13 mouse cellular contexts compared by ENCODE assay signal in the genomic region with DNA sequence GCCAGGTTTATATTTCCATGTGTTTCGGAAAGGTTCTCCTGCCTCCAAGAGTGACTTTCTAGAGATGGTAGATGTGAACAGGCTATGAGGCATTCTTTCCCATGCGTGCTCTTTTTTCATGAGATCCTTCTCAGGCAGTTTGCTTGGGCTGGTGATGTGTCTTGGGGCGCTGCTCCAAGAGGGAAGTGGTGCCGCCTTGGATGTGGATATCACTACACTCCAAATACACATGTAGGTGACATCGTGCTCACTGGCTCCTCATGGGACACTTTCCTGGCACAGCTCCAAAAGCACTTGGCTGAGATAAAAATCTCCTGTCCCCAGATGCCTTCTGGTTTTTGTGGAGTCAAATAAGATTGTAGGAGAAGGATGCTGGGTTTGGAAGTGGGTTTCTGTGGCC. TPM values are rescaled to one million over a fixed set of nuclear protein-coding genes. Genes with fewer than 3 reads are reported as not detected.
DNase-seq lines count a peak whose midpoint lies in the region; ATAC-seq and TF ChIP-seq lines count a peak whose summit lies in the region.
"Had no signal": no experiment of that assay in that cellular context is flagged by ENCODE, and none has a peak within 500 bp of the region (broad histone marks: within the 10 kb centered on the region; RNA-seq: fewer than 3 reads in every experiment).

No protein-coding gene starts in this region.

- no peak overlapping the region for H3K27ac ChIP-seq in hindbrain, postnatal 0 days
- no peak overlapping the region for H3K27ac ChIP-seq in hindbrain, embryonic 14.5 days
- no peak overlapping the region for H3K27ac ChIP-seq in hindbrain, embryonic 13.5 days
- H3K27ac ChIP-seq: liver, embryonic 15.5 days; neural tube, embryonic 13.5 days had no signal

- 61% methylated on average over 5 of the region's 5 CpGs for WGBS in hindbrain, postnatal 0 days
- WGBS in hindbrain, embryonic 14.5 days, result 70% methylated on average over 5 of the region's 5 CpGs
- 82% methylated on average over 5 of the region's 5 CpGs for WGBS in hindbrain, embryonic 13.5 days

- peak; percentile 39 for DNase-seq in hindbrain, postnatal 0 days (ENCODE audit: low spot score)
- DNase-seq in hindbrain, embryonic 14.5 days (ENCODE audit: low spot score), result no peak
- peak; percentile 25 for DNase-seq in urinary bladder, postnatal 25 days (ENCODE audit: low spot score)
- DNase-seq in urinary bladder, adult 2 months (ENCODE audit: low spot score), result no peak
- DNase-seq in heart, postnatal 10 days, result peak; percentile 37 to 45
- DNase-seq in natural killer cell, adult 2 months (ENCODE audit: low spot score in 2 of 2), result no peak
- no peak for DNase-seq in layer of hippocampus, postnatal 25 days (ENCODE audit: extremely low spot score in 1 of 2, low spot score in 1 of 2)
- DNase-seq: cerebellum, adult 2 months had no signal

- H3K9ac ChIP-seq in hindbrain, postnatal 0 days (replicated peaks; ENCODE audit: low read length), result no peak overlapping the region
- no peak overlapping the region for H3K9ac ChIP-seq in hindbrain, embryonic 14.5 days
- no peak overlapping the region for H3K9ac ChIP-seq in hindbrain, embryonic 13.5 days
- H3K9ac ChIP-seq: liver, embryonic 15.5 days; neural tube, embryonic 13.5 days had no signal

- H3K27me3 ChIP-seq in hindbrain, postnatal 0 days (ENCODE audit: insufficient read depth, low read length), result no peaks in the 10 kb centered on the region
- H3K27me3 ChIP-seq in hindbrain, embryonic 14.5 days (ENCODE audit: control insufficient read depth, insufficient read depth, low read length), result no peaks in the 10 kb centered on the region
- H3K27me3 ChIP-seq in hindbrain, embryonic 13.5 days, result no peaks in the 10 kb centered on the region
- H3K27me3 ChIP-seq: liver, embryonic 15.5 days; neural tube, embryonic 13.5 days; Patski had no signal

- no peak for TF ChIP-seq CTCF in hindbrain, postnatal 0 days (IDR thresholded peaks at IDR 0.05; ENCODE audit: low read depth)

- intact Hi-C loops in heart, postnatal 10 days (cut with DNase I), result no loop called here

- no peak overlapping the region for H3K4me2 ChIP-seq in hindbrain, postnatal 0 days (ENCODE audit: low read depth, low read length)
- no peak overlapping the region for H3K4me2 ChIP-seq in hindbrain, embryonic 14.5 days (replicated peaks)
- H3K4me2 ChIP-seq in hindbrain, embryonic 13.5 days, result no peak overlapping the region
- H3K4me2 ChIP-seq: liver, embryonic 15.5 days; neural tube, embryonic 13.5 days had no signal

- H3K9me3 ChIP-seq in hindbrain, postnatal 0 days (ENCODE audit: low read length), result no peaks in the 10 kb centered on the region
- H3K9me3 ChIP-seq in hindbrain, embryonic 14.5 days (ENCODE audit: control insufficient read depth, low read length), result no peaks in the 10 kb centered on the region
- no peaks in the 10 kb centered on the region for H3K9me3 ChIP-seq in hindbrain, embryonic 13.5 days
- H3K9me3 ChIP-seq: liver, embryonic 15.5 days; neural tube, embryonic 13.5 days had no signal

- H3K4me1 ChIP-seq in hindbrain, postnatal 0 days (ENCODE audit: insufficient read depth, low read length), result 0 out of 2 replicates have a peak, but pooled peaks cover 8% of the 10 kb centered on the region
- H3K4me1 ChIP-seq in hindbrain, embryonic 14.5 days (replicated peaks; ENCODE audit: control insufficient read depth, insufficient read depth, low read length), result no peaks in the 10 kb centered on the region
- peaks cover 5% of the 10 kb centered on the region; the same call in 1 of the 2 replicates for H3K4me1 ChIP-seq in hindbrain, embryonic 13.5 days (replicated peaks)
- H3K4me1 ChIP-seq: neural tube, embryonic 13.5 days had no signal

- ATAC-seq in hindbrain, postnatal 0 days, result no peak
- no peak for ATAC-seq in hindbrain, embryonic 14.5 days (ENCODE audit: low FRiP score)
- no peak for ATAC-seq in hindbrain, embryonic 13.5 days (ENCODE audit: low FRiP score)
- ATAC-seq: intestine, postnatal 0 days; Patski had no signal

- no peak overlapping the region for H3K4me3 ChIP-seq in hindbrain, postnatal 0 days (ENCODE audit: low read length)
- no peak overlapping the region for H3K4me3 ChIP-seq in hindbrain, embryonic 14.5 days (replicated peaks; ENCODE audit: low read length)
- H3K4me3 ChIP-seq in hindbrain, embryonic 13.5 days, result no peak overlapping the region
- H3K4me3 ChIP-seq: liver, embryonic 15.5 days; neural tube, embryonic 13.5 days had no signal

- H3K36me3 ChIP-seq in hindbrain, postnatal 0 days (ENCODE audit: insufficient read depth, low read length), result no peaks in the 10 kb centered on the region
- H3K36me3 ChIP-seq in hindbrain, embryonic 14.5 days (replicated peaks; ENCODE audit: control insufficient read depth, insufficient read depth), result no peaks in the 10 kb centered on the region
- no peaks in the 10 kb centered on the region for H3K36me3 ChIP-seq in hindbrain, embryonic 13.5 days
- H3K36me3 ChIP-seq: liver, embryonic 15.5 days; neural tube, embryonic 13.5 days had no signal

RNA-seq across cellular contexts. Expression of a gene that starts 31.6 kb away (rescaled TPM):
- 16.6 and 26.1 TPM in 2 replicates for total RNA-seq in hindbrain, postnatal 0 days (2014; rRNA removed)
- 2.9 and 3.0 TPM in 2 replicates for polyA plus RNA-seq in hindbrain, postnatal 0 days (2015; fragmentation: Nextera tagmentation; extraction: Ambion mirVana)
- 4.2 and 4.3 TPM in 2 replicates for polyA plus RNA-seq in hindbrain, embryonic 14.5 days (2014; fragmentation: Nextera tagmentation; extraction: Ambion mirVana)
- 2.3 and 2.5 TPM in 2 replicates for polyA plus RNA-seq in urinary bladder, adult 2 months (2012; rRNA removed)
- 1 to 10 TPM; 6.4 to 6.8 TPM for total RNA-seq in heart, postnatal 10 days (2021)
- 2.3 and 2.5 TPM in 2 replicates for polyA plus RNA-seq in hindbrain, embryonic 13.5 days (2015; fragmentation: Nextera tagmentation; extraction: Ambion mirVana)
- total RNA-seq in layer of hippocampus, postnatal 25 days (2021), result 10 to 100 TPM; 43.1 to 56.9 TPM

Comparison
In these comparisons a context has a peak if more than half of its experiments do, and no peak if none do; other contexts are left out.
1. DNase-seq: peak in hindbrain, postnatal 0 days (single experiment), urinary bladder, postnatal 25 days (single experiment) and heart, postnatal 10 days (2 of 2); none in hindbrain, embryonic 14.5 days (single experiment), urinary bladder, adult 2 months (single experiment), natural killer cell, adult 2 months (0 of 2) and layer of hippocampus, postnatal 25 days (0 of 2).